Mouse (Mus musculus) embryonic facial prominence, embryonic 14.5 days (tissue): Measurements from ENCODE around the gene BC005537. TPM values are rescaled to one million over a fixed set of nuclear protein-coding genes. Genes with fewer than 3 reads are reported as not detected.

Source experiments
- polyA plus RNA-seq: library from polyadenylated mRNA; unstranded; fragments of >200 nt; fragmentation: Nextera tagmentation; extraction: Ambion mirVana; gene quantifications from 2 replicates; pipeline ENCODE4 v1.2.1, GENCODE M21; 2014

Gene BC005537
- polyA plus RNA-seq, 1 experiment from 2014 or later, result 33.9 TPM

Other genes starting within 250 kb of the BC005537 start
- 6.5 and 7.0 TPM in 2 replicates for gene Ripor2, start 219.5 kb upstream of the BC005537 start, polyA plus RNA-seq
- gene Armh2, start 60.4 kb upstream of the BC005537 start, polyA plus RNA-seq, result not detected in 2 replicates
- 82.4 and 82.8 TPM in 2 replicates for gene Gmnn, start 39.7 kb upstream of the BC005537 start, polyA plus RNA-seq
- gene Acot13, start 29.9 kb downstream of the BC005537 start, polyA plus RNA-seq, result 69.9 and 77.0 TPM in 2 replicates
- 44.4 and 46.4 TPM in 2 replicates for gene Tdp2, start 30.0 kb downstream of the BC005537 start, polyA plus RNA-seq
- 1.1 and 1.6 TPM in 2 replicates for gene D130043K22Rik, start 43.5 kb downstream of the BC005537 start, polyA plus RNA-seq
- 4.3 and 5.6 TPM in 2 replicates for gene Aldh5a1, start 136.0 kb downstream of the BC005537 start, polyA plus RNA-seq
- 1.7 and 2.2 TPM in 2 replicates for gene Gpld1, start 141.5 kb downstream of the BC005537 start, polyA plus RNA-seq
- 18.7 and 25.3 TPM in 2 replicates for gene Mrs2, start 218.7 kb downstream of the BC005537 start, polyA plus RNA-seq